In the genomic region with DNA sequence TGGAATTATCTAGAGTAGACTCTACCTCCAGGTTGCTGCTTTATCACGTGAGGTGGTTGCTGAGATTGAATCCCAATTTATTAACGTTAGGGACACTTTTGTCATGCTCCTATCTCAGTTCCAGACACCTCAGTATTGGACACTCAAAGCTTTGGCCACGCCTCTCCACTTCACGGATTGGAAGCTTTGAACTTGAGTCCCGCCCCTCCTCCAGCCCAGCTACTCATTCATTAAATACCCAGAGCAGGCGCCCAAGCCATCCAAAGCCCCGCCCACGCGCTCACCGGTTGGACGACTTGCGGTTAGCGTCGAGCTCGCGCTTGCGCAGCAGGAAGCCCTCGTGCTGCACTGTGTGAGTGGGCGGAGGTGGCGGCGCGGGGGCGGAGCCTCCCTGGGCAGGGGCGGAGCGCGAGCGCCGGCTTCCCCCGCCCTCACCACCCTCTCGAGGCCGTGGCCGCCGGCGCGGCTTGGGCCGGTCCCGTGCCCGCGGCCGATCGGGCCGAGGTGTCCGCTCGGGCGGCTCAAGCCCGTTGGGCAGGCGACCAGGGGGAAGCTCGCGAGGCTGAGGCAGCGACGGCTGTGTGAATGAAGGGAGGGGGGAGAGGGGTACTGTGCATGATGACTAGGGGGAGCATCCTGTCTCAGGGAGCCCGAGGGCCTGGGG, we compare ENCODE assay signal across 8 mouse cellular contexts. TPM values are rescaled to one million over a fixed set of nuclear protein-coding genes. Genes with fewer than 3 reads are reported as not detected.
A peak's percentile ranks its signal among the peaks of the same experiment; 100 is the strongest.
DNase-seq lines count a peak whose midpoint lies in the region; ATAC-seq lines count a peak whose summit lies in the region.

No protein-coding gene starts in this region.

- peak; percentile 96 for ATAC-seq in megakaryocyte-erythroid progenitor cell, adult 5-6 weeks (replicated peaks; ENCODE audit: low FRiP score, low TSS enrichment, poor library complexity, severe bottlenecking)

- DNase-seq in adipocyte (ENCODE audit: low spot score), result peak; percentile 98
- DNase-seq in embryo, embryonic 10 days (ENCODE audit: low spot score), result peak; percentile 100
- DNase-seq in gastrocnemius, postnatal 10 days, result peak; percentile 98
- peak; percentile 100 for DNase-seq in induced T-regulatory cell, adult 2 months (ENCODE audit: low read depth)
- DNase-seq in left cerebral cortex, adult 9 months (ENCODE audit: low spot score in 2 of 2), result peak; percentile 97 to 99
- peak; percentile 96 for DNase-seq in right cerebral cortex, postnatal 25 days
- DNase-seq in urinary bladder, postnatal 4 days (ENCODE audit: low spot score in 2 of 2), result peak; percentile 98 to 99

RNA-seq across cellular contexts. Expression of gene Gm20479, which starts 4.2 kb away (rescaled TPM):
- not detected for total RNA-seq in gastrocnemius, postnatal 10 days (2021)
- not detected in 2 replicates for total RNA-seq in megakaryocyte-erythroid progenitor cell, adult 5-6 weeks (2014; fragmentation: Nextera tagmentation)
- not detected in 2 replicates for total RNA-seq in megakaryocyte-erythroid progenitor cell, adult 5-6 weeks (2017)

RNA-seq across cellular contexts. Expression of gene Shkbp1, which starts 5.6 kb away (rescaled TPM):
- total RNA-seq in gastrocnemius, postnatal 10 days (2021), result 1 to 10 TPM; 6.1 to 8.1 TPM
- total RNA-seq in megakaryocyte-erythroid progenitor cell, adult 5-6 weeks (2014; fragmentation: Nextera tagmentation), result 39.2 and 72.7 TPM in 2 replicates
- 20.6 and 35.1 TPM in 2 replicates for total RNA-seq in megakaryocyte-erythroid progenitor cell, adult 5-6 weeks (2017)

RNA-seq across cellular contexts. Expression of gene Ltbp4, which starts 23.9 kb away (rescaled TPM):
- total RNA-seq in gastrocnemius, postnatal 10 days (2021), result 100 to 1,000 TPM; 131 to 165 TPM
- total RNA-seq in megakaryocyte-erythroid progenitor cell, adult 5-6 weeks (2014; fragmentation: Nextera tagmentation), result 0.39 TPM in 1 of 2 replicates, not detected in the other
- total RNA-seq in megakaryocyte-erythroid progenitor cell, adult 5-6 weeks (2017), result 0.05 and 1.4 TPM in 2 replicates

Comparison
In these comparisons a context has a peak if more than half of its experiments do, and no peak if none do; other contexts are left out.
1. Peak in every context shown above with its lines: DNase-seq and ATAC-seq.
2. RNA of gene Ltbp4, which starts 23.9 kb away (total RNA-seq): 131 to 165 TPM in gastrocnemius, postnatal 10 days; 0.05 to 1.4 TPM in megakaryocyte-erythroid progenitor cell, adult 5-6 weeks; every median in the first group is over 10 times any median in the second.